Mouse (Mus musculus) stomach, embryonic 16.5 days (tissue): ENCODE measurements around the gene Chit1. TPM values are rescaled to one million over a fixed set of nuclear protein-coding genes. Genes with fewer than 3 reads are reported as not detected.
A peak's percentile ranks its signal among the peaks of the same experiment; 100 is the strongest.

Experiments
- ATAC-seq: fragments of 200-750 bp; cut with Nextera tagmentation; 2 replicates; pipeline ENCODE4 v1.8.0; 2017; ENCODE audit warnings: moderate number of reproducible peaks, moderate TSS enrichment; ENCODE audit not compliant: insufficient read depth, low FRiP score
- H3K27ac ChIP-seq: fragments of 300-500 bp; sonication (generic); 2 replicates; pipeline ENCODE4 v1.5.1; 2014; ENCODE audit warnings: low read length
- H3K27me3 ChIP-seq: fragments of 300-500 bp; sonication (generic); 2 replicates; pipeline ENCODE4 v1.6.1; 2014; ENCODE audit warnings: low read length, control low read depth, mixed read lengths; ENCODE audit not compliant: control insufficient read depth, insufficient read depth
- H3K36me3 ChIP-seq: fragments of 300-500 bp; sonication (generic); 2 replicates; pipeline ENCODE4 v1.6.1; 2014; ENCODE audit warnings: low read length; ENCODE audit not compliant: control insufficient read depth, insufficient read depth
- H3K4me1 ChIP-seq: fragments of 300-500 bp; sonication (generic); 2 replicates; pipeline ENCODE4 v1.6.1; 2014; ENCODE audit warnings: low read length, control low read depth, mixed read lengths; ENCODE audit not compliant: control insufficient read depth, insufficient read depth
- H3K4me2 ChIP-seq: fragments of 300-500 bp; sonication (generic); 2 replicates; pipeline ENCODE4 v1.6.1; 2014; ENCODE audit warnings: low read depth, low read length, mixed read lengths
- H3K4me3 ChIP-seq: fragments of 300-500 bp; sonication (generic); replicated peaks from 2 replicates; pipeline ENCODE4 v1.5.1; 2014; ENCODE audit warnings: mild to moderate bottlenecking, low read length
- H3K9ac ChIP-seq: fragments of 300-500 bp; sonication (generic); 2 replicates; pipeline ENCODE4 v1.6.1; 2014; ENCODE audit warnings: low read length
- H3K9me3 ChIP-seq: fragments of 300-500 bp; sonication (generic); replicated peaks from 2 replicates; pipeline ENCODE4 v1.6.1; 2016; ENCODE audit warnings: low read length, control low read depth; ENCODE audit not compliant: control insufficient read depth
- WGBS: fragments of 180-500 bp; shearing (Covaris S2); extraction: QIAGEN DNeasy Blood & Tissue Kit; methylation state at CpG from one replicate; pipeline ENCODE4 v1.1.7; 2014; 5-methylcytosine and 5-hydroxymethylcytosine counted together
- polyA plus RNA-seq: library from polyadenylated mRNA; unstranded; fragments of >200 nt; fragmentation: Nextera tagmentation; extraction: Ambion mirVana; gene quantifications from 2 replicates; pipeline ENCODE4 v1.2.1, GENCODE M21; 2015

Chit1 gene
- polyA plus RNA-seq, 1 experiment from 2014 or later: 4.8 TPM

GRCm38 (mm10) chr1:134077389-134078060 is 33.5 kb upstream of the Chit1 start:
- Histone ChIP-seq H3K4me2 (peak overlapping the region; percentile 83), H3K27ac (peak overlapping the region; percentile 86), H3K9me3 (no peaks in the 10 kb centered on the region), H3K27me3 (no peaks in the 10 kb centered on the region), H3K4me3 (peak overlapping the region; percentile 85), H3K36me3 (peaks cover 7% of the 10 kb centered on the region; the same call in 1 of the 2 replicates), H3K4me1 (peaks cover 56% of the 10 kb centered on the region), H3K9ac (peak overlapping the region; percentile 90)
- ATAC-seq: no peak
- WGBS: 28% methylated on average over 14 of the region's 14 CpGs

GRCm38 (mm10) chr1:134078061-134078795 is 32.8 kb upstream of the Chit1 start:
- peak; percentile 1; the same call in 1 of the 2 replicates for ATAC-seq
- H3K9ac ChIP-seq: peak overlapping the region; percentile 90
- 6% methylated on average over 19 of the region's 19 CpGs for WGBS
- H3K4me1 ChIP-seq: peaks cover 56% of the 10 kb centered on the region
- H3K27me3 ChIP-seq: no peaks in the 10 kb centered on the region
- peak overlapping the region; percentile 85 for H3K4me3 ChIP-seq
- peak overlapping the region; percentile 86 for H3K27ac ChIP-seq
- H3K36me3 ChIP-seq: peaks cover 7% of the 10 kb centered on the region; the same call in 1 of the 2 replicates
- no peaks in the 10 kb centered on the region for H3K9me3 ChIP-seq
- H3K4me2 ChIP-seq: peak overlapping the region; percentile 83

- Histone ChIP-seq H3K36me3 (peaks cover 7% of the 10 kb centered on the region; the same call in 1 of the 2 replicates), H3K4me2 (peak within 1 kb of the TSS; percentile 83), H3K4me1 (peaks cover 54% of the 10 kb centered on the region), H3K9ac (peak within 1 kb of the TSS; percentile 90), H3K4me3 (peak within 1 kb of the TSS; percentile 85), H3K27ac (peak within 1 kb of the TSS; percentile 93), H3K27me3 (no peaks in the 10 kb centered on the region), H3K9me3 (no peaks in the 10 kb centered on the region)
- peak; percentile 96 for ATAC-seq
- under 1% methylated on average over 62 of the region's 62 CpGs for WGBS
Measured at GRCm38 (mm10) chr1:134078802-134079476, 32.1 kb upstream of the Chit1 start, which contains the start of gene Btg2. Gene Btg2 (minus strand): TSS chr1:134079120.

- H3K4me2 ChIP-seq: peak overlapping the region; percentile 61
- H3K27ac ChIP-seq: peak overlapping the region; percentile 93
- H3K9me3 ChIP-seq: no peaks in the 10 kb centered on the region
- peak; percentile 14; the same call in 1 of the 2 replicates for ATAC-seq
- H3K4me1 ChIP-seq: peaks cover 52% of the 10 kb centered on the region
- H3K36me3 ChIP-seq: peaks cover 7% of the 10 kb centered on the region; the same call in 1 of the 2 replicates
- H3K9ac ChIP-seq: peak overlapping the region; percentile 65
- 4% methylated on average over 9 of the region's 9 CpGs for WGBS
- H3K4me3 ChIP-seq: peak overlapping the region; percentile 85
- H3K27me3 ChIP-seq: no peaks in the 10 kb centered on the region
Measured at GRCm38 (mm10) chr1:134079477-134080163, 31.4 kb upstream of the Chit1 start.

GRCm38 (mm10) chr1:134080406-134080805 is 30.6 kb upstream of the Chit1 start:
- ATAC-seq: no peak
- H3K36me3 ChIP-seq: 0 out of 2 replicates have a peak, but pooled peaks cover 7% of the 10 kb centered on the region
- H3K4me1 ChIP-seq: peaks cover 46% of the 10 kb centered on the region
- H3K9ac ChIP-seq: peak overlapping the region; percentile 65
- WGBS: 74% methylated on average over 4 of the region's 4 CpGs
- H3K4me3 ChIP-seq: no peak overlapping the region
- H3K27me3 ChIP-seq: no peaks in the 10 kb centered on the region
- H3K27ac ChIP-seq: peak overlapping the region; percentile 93; the same call in 1 of the 2 replicates
- no peaks in the 10 kb centered on the region for H3K9me3 ChIP-seq
- H3K4me2 ChIP-seq: no peak overlapping the region

GRCm38 (mm10) chr1:134080881-134081450 is 30.1 kb upstream of the Chit1 start:
- Histone ChIP-seq H3K9me3 (no peaks in the 10 kb centered on the region), H3K9ac (no peak overlapping the region), H3K27me3 (no peaks in the 10 kb centered on the region), H3K36me3 (0 out of 2 replicates have a peak, but pooled peaks cover 2% of the 10 kb centered on the region), H3K4me1 (peaks cover 42% of the 10 kb centered on the region), H3K4me3 (no peak overlapping the region), H3K4me2 (no peak overlapping the region), H3K27ac (no peak overlapping the region)
- WGBS: 85% methylated on average over 5 of the region's 5 CpGs
- no peak for ATAC-seq

GRCm38 (mm10) chr1:134082987-134083516 is 28.0 kb upstream of the Chit1 start:
- Histone ChIP-seq H3K4me2 (no peak overlapping the region), H3K9ac (0 out of 2 replicates have a peak overlapping the region, but pooled peaks have one; percentile 28), H3K27me3 (no peaks in the 10 kb centered on the region), H3K4me3 (no peak overlapping the region), H3K27ac (peak overlapping the region; percentile 34), H3K36me3 (no peaks in the 10 kb centered on the region), H3K9me3 (no peaks in the 10 kb centered on the region), H3K4me1 (peaks cover 35% of the 10 kb centered on the region)
- WGBS: 50% methylated on average over 11 of the region's 11 CpGs
- ATAC-seq: no peak

- no peak for ATAC-seq
- Histone ChIP-seq H3K9ac (no peak overlapping the region), H3K27me3 (no peaks in the 10 kb centered on the region), H3K4me2 (no peak overlapping the region), H3K27ac (peak overlapping the region; percentile 34; the same call in 1 of the 2 replicates), H3K4me3 (no peak overlapping the region), H3K9me3 (no peaks in the 10 kb centered on the region), H3K4me1 (peaks cover 35% of the 10 kb centered on the region), H3K36me3 (no peaks in the 10 kb centered on the region)
- 75% methylated on average over 8 of the region's 8 CpGs for WGBS
Measured at GRCm38 (mm10) chr1:134083676-134084075, 27.4 kb upstream of the Chit1 start.
